Mouse (Mus musculus): ENCODE measurements around the gene Zan. TPM values are rescaled to one million over a fixed set of nuclear protein-coding genes. Genes with fewer than 3 reads are reported as not detected.

Zan gene
- 0.04 TPM in 1 of 2 replicates, not detected in the other for total RNA-seq (2012; rRNA removed)
- total RNA-seq (2014; rRNA removed), result not detected in 2 replicates
- polyA plus RNA-seq (2012; ENCODE audit: insufficient read length, low read depth), result 0.10 and 0.78 TPM in 2 replicates

DNA sequence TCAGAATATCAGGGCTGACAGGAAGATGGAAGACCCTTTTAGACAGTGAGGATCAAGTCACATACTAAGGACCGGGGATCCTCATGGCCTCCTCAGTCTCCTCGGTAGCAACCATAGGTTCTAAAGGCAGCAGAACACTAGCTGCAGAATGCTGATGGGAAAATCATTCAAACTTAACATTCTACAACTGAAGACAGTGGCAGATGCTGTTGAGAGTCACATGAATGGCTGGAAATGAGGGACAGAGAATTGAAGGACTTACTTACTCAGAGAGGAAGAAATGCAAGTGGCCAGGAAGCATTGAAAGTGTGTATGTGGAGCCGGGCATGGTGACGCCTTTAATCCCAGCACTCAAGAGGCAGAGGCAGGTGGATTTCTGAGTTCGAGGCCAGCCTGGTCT is at the start of gene Zan:
Gene Zan, minus strand, starts transcription at position 101 of the 400 bp plus-strand sequence.
- no peaks in the 10 kb centered on the region for H3K79me2 ChIP-seq (replicated peaks; ENCODE audit: control insufficient read depth, extremely low read depth, insufficient read depth, poor library complexity, severe bottlenecking)
- no peak within 1 kb of the TSS for H3K27ac ChIP-seq (ENCODE audit: insufficient read depth, low read depth)
- in situ Hi-C loops (cut with MboI; ENCODE audit: low pct_ligation_motif_present, low pct_unique_long_range_greater_than_20kb, low sequenced_read_pairs) (no loop called here), dilution Hi-C loops (cut with MboI; ENCODE audit: extremely low pct_ligation_motif_present, extremely low pct_unique_long_range_greater_than_20kb, low sequenced_read_pairs) (no loop called here)
- no peak for TF ChIP-seq NRF1 (IDR thresholded peaks at IDR 0.05; ENCODE audit: low read depth, low read length)
- H3K36me3 ChIP-seq (replicated peaks in 1 of 2; ENCODE audit: control insufficient read depth in 1 of 2, insufficient read depth in 1 of 2, low read length in 1 of 2), result no peaks in the 10 kb centered on the region
- DNase-seq (ENCODE audit: extremely low read depth), result no peak
- H3K4me2 ChIP-seq (ENCODE audit: insufficient read depth, low read depth, poor library complexity, severe bottlenecking), result no peak within 1 kb of the TSS
- no peak within 1 kb of the TSS for H3K4me3 ChIP-seq (replicated peaks in 1 of 3; ENCODE audit: low read depth in 2 of 3, low read length in 2 of 3, poor library complexity in 1 of 3)
- H3K4me1 ChIP-seq (ENCODE audit: control insufficient read depth in 1 of 2, insufficient read depth in 2 of 2), result peaks cover 0 to 2% of the 10 kb centered on the region in 2 experiments; a peak in 1 of 4 replicates
- H3K9me3 ChIP-seq (replicated peaks; ENCODE audit: low read length), result no peaks in the 10 kb centered on the region
- peaks cover 76% of the 10 kb centered on the region for H3K27me3 ChIP-seq (replicated peaks)
- no peak within 1 kb of the TSS for H3K9ac ChIP-seq (ENCODE audit: insufficient read depth, low read depth)

DNA sequence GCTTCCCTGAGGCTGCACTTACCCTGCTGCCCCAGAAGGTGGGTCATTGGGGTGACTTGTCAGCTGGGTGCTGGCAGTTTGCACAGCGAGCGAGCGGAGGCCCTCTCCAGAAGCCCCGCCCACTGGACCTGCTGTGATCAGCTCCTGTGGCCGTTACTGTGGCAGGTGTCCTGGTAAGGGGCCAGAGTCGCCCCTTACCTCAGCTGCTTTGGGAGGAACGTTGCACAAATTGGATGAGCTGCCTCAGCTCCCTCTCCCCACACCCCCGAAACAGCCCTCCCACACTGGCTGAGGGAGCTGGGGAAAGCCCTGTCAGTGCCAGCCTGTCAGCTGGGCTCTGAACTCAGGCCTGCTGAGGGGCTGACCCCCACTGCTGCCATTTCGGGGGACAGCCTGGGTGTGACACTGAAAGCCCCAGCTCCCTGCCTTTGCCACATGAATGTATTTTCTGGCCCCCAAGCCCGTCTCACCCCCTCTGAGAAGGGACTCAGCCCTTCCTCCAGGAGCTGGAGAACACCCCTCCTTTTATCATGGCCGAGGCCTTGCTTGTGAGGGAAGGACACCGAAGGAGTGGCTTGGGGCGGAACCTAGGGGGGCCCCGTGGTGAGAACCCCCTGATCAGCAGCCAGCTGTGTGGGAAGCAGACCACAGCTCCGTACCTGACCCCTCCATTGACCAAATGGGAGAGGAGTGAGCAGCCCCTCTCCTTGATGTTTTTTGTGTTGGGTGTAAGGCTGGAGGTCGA is 49.5 kb upstream of the Zan start:
- peaks cover 3 to 36% of the 10 kb centered on the region in 2 experiments; a peak in 2 of 4 replicates for H3K4me1 ChIP-seq (ENCODE audit: control insufficient read depth in 1 of 2, insufficient read depth in 2 of 2)
- H3K9ac ChIP-seq (ENCODE audit: insufficient read depth, low read depth), result no peak overlapping the region
- peak; percentile 23; the same call in 1 of the 2 replicates for TF ChIP-seq POLR2AphosphoS2 (IDR thresholded peaks at IDR 0.05; ENCODE audit: low read depth, low read length)
- TF ChIP-seq POLR2A (IDR thresholded peaks at IDR 0.05; ENCODE audit: low read depth, low read length), result no peak
- no peak for TF ChIP-seq ELF1 (IDR thresholded peaks at IDR 0.05; ENCODE audit: low read depth, low read length)
- TF ChIP-seq ZMIZ1 (IDR thresholded peaks at IDR 0.05; ENCODE audit: low read depth, low read length), result 0 out of 2 replicates have a peak, but pooled peaks have one; percentile 49
- no peak for TF ChIP-seq CHD1 (IDR thresholded peaks at IDR 0.05; ENCODE audit: low read depth, low read length)
- no peak for TF ChIP-seq TCF12 (IDR thresholded peaks at IDR 0.05; ENCODE audit: low read depth, low read length)
- DNase-seq (ENCODE audit: extremely low read depth), result peak; percentile 18
- H3K36me3 ChIP-seq (replicated peaks in 1 of 2; ENCODE audit: control insufficient read depth in 1 of 2, insufficient read depth in 1 of 2, low read length in 1 of 2), result peaks cover 80 to 90% of the 10 kb centered on the region in 2 experiments
- no peaks in the 10 kb centered on the region for H3K9me3 ChIP-seq (replicated peaks; ENCODE audit: low read length)
- H3K4me3 ChIP-seq (replicated peaks in 1 of 3; ENCODE audit: low read depth in 2 of 3, low read length in 2 of 3, poor library complexity in 1 of 3), result no peak overlapping the region
- in situ Hi-C loops (cut with MboI; ENCODE audit: low pct_ligation_motif_present, low pct_unique_long_range_greater_than_20kb, low sequenced_read_pairs) (no loop called here), dilution Hi-C loops (cut with MboI; ENCODE audit: extremely low pct_ligation_motif_present, extremely low pct_unique_long_range_greater_than_20kb, low sequenced_read_pairs) (no loop called here)
- H3K27me3 ChIP-seq (replicated peaks), result no peaks in the 10 kb centered on the region
- no peak overlapping the region for H3K27ac ChIP-seq (ENCODE audit: insufficient read depth, low read depth)
- H3K4me2 ChIP-seq (ENCODE audit: insufficient read depth, low read depth, poor library complexity, severe bottlenecking), result no peak overlapping the region
- peaks cover 15% of the 10 kb centered on the region for H3K79me2 ChIP-seq (replicated peaks; ENCODE audit: control insufficient read depth, extremely low read depth, insufficient read depth, poor library complexity, severe bottlenecking)

DNA sequence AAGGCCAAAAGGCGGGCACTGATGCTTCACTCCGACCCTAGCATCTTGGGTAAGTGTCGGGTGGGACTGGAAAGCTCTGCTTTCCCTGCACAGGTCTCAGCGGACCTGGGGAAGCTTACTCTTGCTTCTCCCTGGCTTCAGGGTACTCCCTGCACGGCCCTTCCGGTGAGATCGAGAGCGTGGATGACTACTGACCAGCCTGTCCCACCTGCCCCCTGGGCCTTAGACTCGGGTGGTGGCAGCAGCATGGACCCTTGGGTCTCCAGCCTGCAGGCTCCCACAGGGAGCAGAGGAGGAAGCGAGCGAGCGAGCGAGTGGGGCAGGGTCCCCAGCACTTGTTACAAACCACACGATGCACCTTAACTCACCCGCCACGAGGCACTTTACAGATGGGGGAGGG is 48.6 kb upstream of the Zan start:
- H3K9me3 ChIP-seq (replicated peaks; ENCODE audit: low read length), result no peaks in the 10 kb centered on the region
- no peak overlapping the region for H3K9ac ChIP-seq (ENCODE audit: insufficient read depth, low read depth)
- TF ChIP-seq RCOR1 (conservative IDR thresholded peaks at IDR 0.05; ENCODE audit: low read depth, low read length) (no peak), HCFC1 (IDR thresholded peaks at IDR 0.05; ENCODE audit: low read depth, low read length) (no peak), ZKSCAN1 (IDR thresholded peaks at IDR 0.05; ENCODE audit: borderline replicate concordance, low read depth, low read length) (no peak), ETS1 (conservative IDR thresholded peaks at IDR 0.05; ENCODE audit: low read depth, low read length) (no peak), POLR2A (IDR thresholded peaks at IDR 0.05; ENCODE audit: low read depth, low read length) (no peak), CHD2 (IDR thresholded peaks at IDR 0.05; ENCODE audit: low read length) (no peak), SIN3A (IDR thresholded peaks at IDR 0.05; ENCODE audit: low read length) (no peak), POLR2AphosphoS2 (IDR thresholded peaks at IDR 0.05; ENCODE audit: low read depth, low read length) (no peak), CHD1 (IDR thresholded peaks at IDR 0.05; ENCODE audit: low read depth, low read length) (no peak), BHLHE40 (IDR thresholded peaks at IDR 0.05; ENCODE audit: low read depth, low read length) (no peak), JUN (IDR thresholded peaks at IDR 0.05; ENCODE audit: insufficient read depth, low read depth, low read length) (no peak), NRF1 (IDR thresholded peaks at IDR 0.05; ENCODE audit: low read depth, low read length) (no peak), ZNF384 (IDR thresholded peaks at IDR 0.05; ENCODE audit: low read depth, low read length) (no peak), ELF1 (IDR thresholded peaks at IDR 0.05; ENCODE audit: low read depth, low read length) (no peak), ZMIZ1 (IDR thresholded peaks at IDR 0.05; ENCODE audit: low read depth, low read length) (no peak), RAD21 (IDR thresholded peaks at IDR 0.05; ENCODE audit: low read depth, low read length) (no peak)
- H3K36me3 ChIP-seq (replicated peaks in 1 of 2; ENCODE audit: control insufficient read depth in 1 of 2, insufficient read depth in 1 of 2, low read length in 1 of 2), result peaks cover 88 to 99% of the 10 kb centered on the region in 2 experiments
- H3K27me3 ChIP-seq (replicated peaks), result no peaks in the 10 kb centered on the region
- no peak overlapping the region for H3K4me3 ChIP-seq (replicated peaks in 1 of 3; ENCODE audit: low read depth in 2 of 3, low read length in 2 of 3, poor library complexity in 1 of 3)
- in situ Hi-C loops (cut with MboI; ENCODE audit: low pct_ligation_motif_present, low pct_unique_long_range_greater_than_20kb, low sequenced_read_pairs), result no loop called here
- H3K4me1 ChIP-seq (ENCODE audit: control insufficient read depth in 1 of 2, insufficient read depth in 2 of 2), result peaks cover 3 to 36% of the 10 kb centered on the region in 2 experiments; a peak in 2 of 4 replicates
- no peak overlapping the region for H3K4me2 ChIP-seq (ENCODE audit: insufficient read depth, low read depth, poor library complexity, severe bottlenecking)
- no peak overlapping the region for H3K27ac ChIP-seq (ENCODE audit: insufficient read depth, low read depth)
- peaks cover 9% of the 10 kb centered on the region for H3K79me2 ChIP-seq (replicated peaks; ENCODE audit: control insufficient read depth, extremely low read depth, insufficient read depth, poor library complexity, severe bottlenecking)
- dilution Hi-C loops (cut with MboI; ENCODE audit: extremely low pct_ligation_motif_present, extremely low pct_unique_long_range_greater_than_20kb, low sequenced_read_pairs), result no loop called here
- DNase-seq (ENCODE audit: extremely low read depth), result no peak

Data from CH12.LX (cell line).